Mouse (Mus musculus) spleen, postnatal 36 days (tissue): ENCODE measurements around the gene Atf5.
A peak's percentile ranks its signal among the peaks of the same experiment; 100 is the strongest.

ENCODE experiments used
- DNase-seq, 2 experiments: peaks; one replicate each; pipeline ENCODE4 v3.0.0; 2022; ENCODE audit warnings: low spot score in 2 of 2, mixed read lengths in 1 of 2

Atf5 gene

DNA sequence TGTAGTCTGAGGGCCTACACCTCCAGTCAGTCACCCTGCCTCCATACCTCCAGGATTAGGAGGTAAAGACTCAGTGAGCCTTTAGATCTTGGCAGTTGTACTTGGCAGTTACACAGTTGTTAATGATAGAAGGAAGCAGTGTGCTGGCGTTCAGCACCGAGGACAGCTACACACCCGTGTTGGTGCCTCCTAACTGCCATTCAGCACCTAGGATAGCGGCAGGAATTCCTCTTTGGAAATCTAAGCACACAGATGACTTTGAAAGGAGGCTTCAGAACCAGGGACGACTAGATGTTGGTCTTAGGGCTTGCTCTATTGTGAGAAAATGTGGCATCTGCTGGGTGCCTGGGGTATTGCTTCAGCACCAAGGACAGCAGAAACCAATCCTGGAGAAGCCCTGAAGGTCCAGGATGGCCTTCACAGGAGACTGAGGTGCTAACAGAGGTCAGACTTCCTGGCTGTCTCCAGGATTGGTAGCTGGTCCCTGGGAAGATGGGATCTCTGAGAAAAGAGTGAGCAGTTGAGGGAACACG is 46.3 kb downstream of the Atf5 start:
- DNase-seq: peak in 1 of 2 experiments; percentile 10

DNA sequence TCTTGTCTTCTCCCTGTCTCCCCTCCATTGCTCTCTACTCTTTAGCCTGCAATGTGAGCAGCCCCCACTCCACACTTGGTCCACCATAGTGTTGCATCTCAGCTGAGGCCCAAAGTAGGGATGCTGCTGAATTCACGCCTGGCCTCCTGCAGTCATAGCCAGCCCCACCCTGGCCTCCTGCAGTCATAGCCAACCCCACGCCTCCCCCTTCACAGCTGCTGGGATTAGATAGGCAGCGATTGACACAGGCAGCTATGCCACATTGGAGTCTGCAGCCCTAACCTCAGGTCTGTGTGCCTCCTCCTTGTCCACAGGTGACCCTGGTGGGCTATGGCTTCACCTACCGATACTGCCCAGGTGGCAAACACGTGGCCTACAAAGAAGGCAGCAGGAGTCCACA is 48.3 kb downstream of the Atf5 start:
- peak; percentile 21 to 40 for DNase-seq
